18 mouse cellular contexts compared by ENCODE assay signal in genomic region chr11:120508290-120508870, GRCm38 (mm10). TPM values are rescaled to one million over a fixed set of nuclear protein-coding genes. Genes with fewer than 3 reads are reported as not detected.
DNase-seq lines count a peak whose midpoint lies in the region; ATAC-seq and TF ChIP-seq lines count a peak whose summit lies in the region.
"Had no signal": no experiment of that assay in that cellular context is flagged by ENCODE, and none has a peak within 500 bp of the region (broad histone marks: within the 10 kb centered on the region; RNA-seq: fewer than 3 reads in every experiment).

No protein-coding gene starts in this region.

- no peaks in the 10 kb centered on the region for H3K27me3 ChIP-seq in small intestine, adult 2 months (ENCODE audit: control insufficient read depth, insufficient read depth, low read length)
- H3K27me3 ChIP-seq in heart, embryonic 12.5 days (replicated peaks) = 0 out of 2 replicates have a peak, but pooled peaks cover 5% of the 10 kb centered on the region
- H3K27me3 ChIP-seq: liver, embryonic 12.5 days; midbrain, embryonic 12.5 days had no signal

- no peak overlapping the region for H3K9ac ChIP-seq in heart, embryonic 12.5 days
- H3K9ac ChIP-seq: forebrain, postnatal 0 days; liver, embryonic 12.5 days; midbrain, embryonic 12.5 days had no signal

- H3K4me1 ChIP-seq in small intestine, adult 2 months (ENCODE audit: control insufficient read depth, insufficient read depth, insufficient read length, low read length) = peaks cover 25% of the 10 kb centered on the region
- peaks cover 21% of the 10 kb centered on the region for H3K4me1 ChIP-seq in heart, embryonic 12.5 days (replicated peaks)

- WGBS in small intestine, adult 2 months = 64% methylated on average over 9 of the region's 9 CpGs
- WGBS in heart, embryonic 12.5 days = 77% methylated on average over 9 of the region's 9 CpGs

- no peak for ATAC-seq in heart, embryonic 12.5 days (ENCODE audit: insufficient number of reproducible peaks, low FRiP score)
- ATAC-seq: forebrain, postnatal 0 days; liver, embryonic 12.5 days had no signal

- H3K4me2 ChIP-seq in heart, embryonic 12.5 days = no peak overlapping the region
- H3K4me2 ChIP-seq: liver, embryonic 12.5 days; midbrain, embryonic 12.5 days had no signal

- H3K27ac ChIP-seq in small intestine, adult 2 months (ENCODE audit: insufficient read depth, low read depth, low read length) = peak overlapping the region; percentile 70
- H3K27ac ChIP-seq in heart, embryonic 12.5 days (ENCODE audit: poor library complexity, severe bottlenecking) = no peak overlapping the region
- H3K27ac ChIP-seq: gastrocnemius, adult 2 months; kidney, postnatal 0 days; layer of hippocampus, adult 2 months; limb, embryonic 10.5 days; liver, embryonic 12.5 days; midbrain, embryonic 12.5 days had no signal

- H3K36me3 ChIP-seq in small intestine, adult 2 months (ENCODE audit: control insufficient read depth, insufficient read depth, low read length) = no peaks in the 10 kb centered on the region
- H3K36me3 ChIP-seq in heart, embryonic 12.5 days = no peaks in the 10 kb centered on the region
- H3K36me3 ChIP-seq: limb, embryonic 10.5 days; liver, embryonic 12.5 days; midbrain, embryonic 12.5 days had no signal

- TF ChIP-seq POLR2A in small intestine, adult 2 months (IDR thresholded peaks at IDR 0.05; ENCODE audit: low read depth, low read length) = no peak

- H3K9me3 ChIP-seq in heart, embryonic 12.5 days (replicated peaks) = no peaks in the 10 kb centered on the region
- H3K9me3 ChIP-seq: limb, embryonic 10.5 days; liver, embryonic 12.5 days; midbrain, embryonic 12.5 days had no signal

- no peak for TF ChIP-seq CTCF in small intestine, adult 2 months (IDR thresholded peaks at IDR 0.05; ENCODE audit: extremely low read depth, insufficient read length, insufficient replicate concordance, low read depth, low read length)

- DNase-seq in adrenal gland, postnatal 14 days = peak; percentile 51
- no peak for DNase-seq in adrenal gland, postnatal 4 days (ENCODE audit: low spot score in 2 of 2)
- peak; percentile 88 for DNase-seq in 3T3-L1 (ENCODE audit: low read depth, low spot score)
- DNase-seq in NIH3T3 (ENCODE audit: low read depth) = peak; percentile 77
- DNase-seq in urinary bladder, postnatal 10 days (ENCODE audit: low spot score) = no peak
- DNase-seq: B cell, adult 2 months; cerebellum, adult 8-10 months; forebrain, postnatal 0 days; gastrocnemius, adult 2 months; heart, adult 11 months had no signal

- H3K4me3 ChIP-seq in small intestine, adult 2 months (ENCODE audit: low read depth, low read length) = no peak overlapping the region
- H3K4me3 ChIP-seq in heart, embryonic 12.5 days = no peak overlapping the region
- H3K4me3 ChIP-seq: gastrocnemius, adult 2 months; layer of hippocampus, adult 2 months; limb, embryonic 10.5 days; liver, embryonic 12.5 days; midbrain, embryonic 12.5 days had no signal

RNA-seq across cellular contexts. Expression of gene Slc25a10, which starts 16.7 kb away (rescaled TPM):
- 50.7 and 64.4 TPM in 2 replicates for total RNA-seq in adrenal gland, postnatal 14 days (2021)
- total RNA-seq in adrenal gland, postnatal 4 days (2021) = 100 to 1,000 TPM; 102 to 103 TPM
- polyA plus RNA-seq in small intestine, adult 2 months (2012; rRNA removed) = 298 and 416 TPM in 2 replicates
- 44.2 and 46.2 TPM in 2 replicates for polyA plus RNA-seq in heart, embryonic 12.5 days (2016; fragmentation: Nextera tagmentation; extraction: Ambion mirVana)

RNA-seq across cellular contexts. Expression of gene Gcgr, which starts 22.1 kb away (rescaled TPM):
- 2.3 and 11.7 TPM in 2 replicates for total RNA-seq in adrenal gland, postnatal 14 days (2021)
- 1 to 10 TPM; 2.5 to 9.8 TPM for total RNA-seq in adrenal gland, postnatal 4 days (2021)
- 1.4 and 2.6 TPM in 2 replicates for polyA plus RNA-seq in small intestine, adult 2 months (2012; rRNA removed)
- 1.2 and 1.4 TPM in 2 replicates for polyA plus RNA-seq in heart, embryonic 12.5 days (2016; fragmentation: Nextera tagmentation; extraction: Ambion mirVana)
- total RNA-seq: common myeloid progenitor, adult 5-6 weeks; forebrain, postnatal 0 days; layer of hippocampus, adult 2 months had no signal

RNA-seq across cellular contexts. Expression of gene Mrpl12, which starts 24.0 kb away (rescaled TPM):
- total RNA-seq in adrenal gland, postnatal 14 days (2021) = 161 TPM in 2 replicates
- 100 to 1,000 TPM; 105 to 107 TPM for total RNA-seq in adrenal gland, postnatal 4 days (2021)
- 130 and 155 TPM in 2 replicates for polyA plus RNA-seq in small intestine, adult 2 months (2012; rRNA removed)
- 208 and 219 TPM in 2 replicates for polyA plus RNA-seq in heart, embryonic 12.5 days (2016; fragmentation: Nextera tagmentation; extraction: Ambion mirVana)

RNA-seq across cellular contexts. Expression of gene Arl16, which starts 41.0 kb away (rescaled TPM):
- 19.6 and 23.4 TPM in 2 replicates for total RNA-seq in adrenal gland, postnatal 14 days (2021)
- total RNA-seq in adrenal gland, postnatal 4 days (2021) = 10 to 100 TPM; 24.4 to 26.8 TPM
- polyA plus RNA-seq in small intestine, adult 2 months (2012; rRNA removed) = 14.3 and 15.4 TPM in 2 replicates
- 35.9 and 41.6 TPM in 2 replicates for polyA plus RNA-seq in heart, embryonic 12.5 days (2016; fragmentation: Nextera tagmentation; extraction: Ambion mirVana)

RNA-seq across cellular contexts. Expression of gene Mcrip1, which starts 41.1 kb away (rescaled TPM):
- 52.6 and 67.9 TPM in 2 replicates for total RNA-seq in adrenal gland, postnatal 14 days (2021)
- 10 to 100 TPM; 80.6 to 84.2 TPM for total RNA-seq in adrenal gland, postnatal 4 days (2021)
- 24.0 and 30.3 TPM in 2 replicates for polyA plus RNA-seq in small intestine, adult 2 months (2012; rRNA removed)
- 126 and 130 TPM in 2 replicates for polyA plus RNA-seq in heart, embryonic 12.5 days (2016; fragmentation: Nextera tagmentation; extraction: Ambion mirVana)

Comparison
In these comparisons a context has a peak if more than half of its experiments do, and no peak if none do; other contexts are left out.
1. DNase-seq: peak in adrenal gland, postnatal 14 days (single experiment), 3T3-L1 (single experiment) and NIH3T3 (single experiment); none in adrenal gland, postnatal 4 days (0 of 2) and urinary bladder, postnatal 10 days (single experiment).